Mouse (Mus musculus) heart, postnatal 0 days (tissue): Measurements from ENCODE around the gene Ttc39b. TPM values are rescaled to one million over a fixed set of nuclear protein-coding genes. Genes with fewer than 3 reads are reported as not detected.

ENCODE experiments used
- ATAC-seq: fragments of 200-750 bp; cut with Nextera tagmentation; 2 replicates; pipeline ENCODE4 v1.8.0; 2017; ENCODE audit warnings: low read depth, moderate number of reproducible peaks, moderate library complexity; ENCODE audit not compliant: insufficient read depth
- DNase-seq: peaks from one replicate; pipeline ENCODE4 v3.0.0-alpha.2; 2016; ENCODE audit warnings: low spot score
- H3K27ac ChIP-seq: fragments of 300-500 bp; sonication (generic); 2 replicates; pipeline ENCODE4 v1.5.1; 2014; ENCODE audit warnings: low read depth, mild to moderate bottlenecking
- H3K27me3 ChIP-seq: fragments of 300-500 bp; sonication (generic); 2 replicates; pipeline ENCODE4 v1.6.1; 2014; ENCODE audit warnings: low read length, mixed read lengths; ENCODE audit not compliant: control insufficient read depth, insufficient read depth
- H3K36me3 ChIP-seq: fragments of 300-500 bp; sonication (generic); replicated peaks from 2 replicates; pipeline ENCODE4 v1.6.1; 2014; ENCODE audit warnings: low read length, mixed read lengths; ENCODE audit not compliant: control insufficient read depth, insufficient read depth
- H3K4me1 ChIP-seq: fragments of 300-500 bp; sonication (generic); 2 replicates; pipeline ENCODE4 v1.6.1; 2014; ENCODE audit warnings: antibody characterized with exemption; ENCODE audit not compliant: control insufficient read depth, insufficient read depth
- H3K4me2 ChIP-seq: fragments of 300-500 bp; sonication (generic); 2 replicates; pipeline ENCODE4 v1.6.1; 2014; ENCODE audit warnings: low read depth, mild to moderate bottlenecking, low read length, moderate library complexity
- H3K4me3 ChIP-seq: fragments of 300-500 bp; sonication (generic); 2 replicates; pipeline ENCODE4 v1.5.1; 2014; ENCODE audit warnings: low read depth, low read length
- H3K9ac ChIP-seq: fragments of 300-500 bp; sonication (generic); replicated peaks from 2 replicates; pipeline ENCODE4 v1.6.1; 2014; ENCODE audit warnings: low read depth, low read length, mixed read lengths
- H3K9me3 ChIP-seq: fragments of 300-500 bp; sonication (generic); replicated peaks from 2 replicates; pipeline ENCODE4 v1.6.1; 2016; ENCODE audit warnings: low read length; ENCODE audit not compliant: control insufficient read depth
- CTCF ChIP-seq: IDR thresholded peaks from 2 replicates; pipeline ENCODE4 v1.5.1; 2016; ENCODE audit warnings: antibody characterized with exemption, control low read depth, low read depth
- EP300 ChIP-seq: IDR thresholded peaks from 2 replicates; pipeline ENCODE4 v1.6.1; 2016; ENCODE audit warnings: antibody characterized with exemption, low read depth
- WGBS: fragments of 180-500 bp; shearing (Covaris S2); extraction: QIAGEN DNeasy Blood & Tissue Kit; methylation state at CpG from one replicate; pipeline ENCODE4 v1.1.7; 2014; 5-methylcytosine and 5-hydroxymethylcytosine counted together
- polyA plus RNA-seq: library from polyadenylated mRNA; unstranded; fragments of >200 nt; fragmentation: Nextera tagmentation; extraction: Ambion mirVana; gene quantifications from 2 replicates; pipeline ENCODE4 v1.2.1, GENCODE M21; 2015
- total RNA-seq: library from RNA; depleted of rRNA; stranded (reverse); fragments of >200 nt; gene quantifications from 2 replicates; pipeline ENCODE4 v1.2.3, GENCODE M21; 2014; ENCODE audit warnings: low replicate concordance

Ttc39b gene
- total and polyA plus RNA-seq, 2 experiments from 2014 or later, result 4.1 to 4.3 TPM

DNA sequence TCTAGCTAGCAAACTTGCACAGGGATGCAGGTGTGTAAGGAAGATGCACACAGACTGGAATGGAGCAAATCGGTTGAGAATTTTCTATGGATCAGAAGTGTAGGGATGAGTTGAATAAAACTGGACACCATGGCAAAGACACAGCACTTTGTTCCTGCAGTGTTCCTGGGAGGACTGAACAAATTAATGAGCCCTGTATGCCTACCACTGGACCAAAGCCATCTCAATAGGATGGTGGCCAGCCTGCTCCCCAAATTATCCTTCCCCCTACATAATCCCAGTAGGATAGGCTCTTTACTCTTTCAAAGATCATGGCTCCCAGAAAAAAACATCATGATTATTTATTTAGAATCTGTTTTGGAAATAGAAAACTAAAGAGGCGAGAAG is 117.6 kb downstream of the Ttc39b start:
- H3K4me1 ChIP-seq, result no peaks in the 10 kb centered on the region
- no peak overlapping the region for H3K4me3 ChIP-seq
- ATAC-seq, result no peak
- no peak for DNase-seq
- no peaks in the 10 kb centered on the region for H3K9me3 ChIP-seq
- no peak overlapping the region for H3K4me2 ChIP-seq
- WGBS, result 82% methylated on average over 2 of the region's 2 CpGs
- TF ChIP-seq CTCF (no peak), EP300 (no peak)
- no peaks in the 10 kb centered on the region for H3K27me3 ChIP-seq
- H3K36me3 ChIP-seq, result no peaks in the 10 kb centered on the region
- H3K27ac ChIP-seq, result no peak overlapping the region
- no peak overlapping the region for H3K9ac ChIP-seq

DNA sequence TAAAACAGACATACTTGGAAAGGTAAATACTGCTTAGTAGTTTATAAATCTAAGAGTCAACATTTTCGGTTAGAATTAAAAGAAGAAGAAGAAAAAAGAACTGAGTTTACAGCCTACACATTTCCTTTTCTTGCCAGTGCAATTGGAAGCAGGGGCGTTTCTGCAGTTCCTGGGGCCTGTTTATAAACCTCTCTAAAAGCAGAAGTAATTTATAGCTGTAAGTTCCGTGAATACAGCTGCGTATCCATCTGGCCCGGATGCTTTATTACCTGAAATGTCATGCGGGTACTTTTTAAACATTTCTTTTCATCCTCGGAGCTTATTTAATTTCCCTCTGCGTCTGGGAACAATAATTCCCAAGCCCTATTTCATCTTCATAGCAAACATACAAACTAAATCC is 124.7 kb downstream of the Ttc39b start:
- H3K4me1 ChIP-seq, result no peaks in the 10 kb centered on the region
- H3K27me3 ChIP-seq, result no peaks in the 10 kb centered on the region
- ATAC-seq (no peak), DNase-seq (no peak)
- 72% methylated on average over 8 of the region's 8 CpGs for WGBS
- H3K4me2 ChIP-seq, result no peak overlapping the region
- H3K9ac ChIP-seq, result no peak overlapping the region
- H3K27ac ChIP-seq, result no peak overlapping the region
- TF ChIP-seq CTCF (no peak), EP300 (no peak)
- no peaks in the 10 kb centered on the region for H3K9me3 ChIP-seq
- H3K4me3 ChIP-seq, result no peak overlapping the region
- no peaks in the 10 kb centered on the region for H3K36me3 ChIP-seq

DNA sequence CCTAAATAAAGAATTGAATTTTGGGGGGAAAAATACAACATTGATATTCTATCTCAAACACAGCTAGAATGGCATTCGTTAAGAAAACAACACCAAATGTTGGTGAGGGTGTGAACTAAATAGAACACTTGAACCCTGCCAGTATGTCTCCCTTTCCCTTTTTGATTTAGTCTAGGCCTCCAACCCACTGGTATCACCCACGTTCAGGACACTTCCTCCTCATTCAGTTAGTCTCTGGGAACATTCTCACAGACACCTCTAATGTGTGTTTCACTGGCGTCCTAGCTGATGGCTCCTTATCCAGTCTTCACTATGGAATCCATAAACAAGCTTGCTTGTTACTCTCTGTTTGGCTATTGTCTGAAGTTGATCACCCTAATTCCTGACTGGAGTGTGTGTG is 125.9 kb downstream of the Ttc39b start:
- no peaks in the 10 kb centered on the region for H3K27me3 ChIP-seq
- H3K4me1 ChIP-seq, result no peaks in the 10 kb centered on the region
- H3K36me3 ChIP-seq, result no peaks in the 10 kb centered on the region
- no peak overlapping the region for H3K4me3 ChIP-seq
- no peaks in the 10 kb centered on the region for H3K9me3 ChIP-seq
- no peak overlapping the region for H3K4me2 ChIP-seq
- no peak for ATAC-seq
- 65% methylated on average over 3 of the region's 3 CpGs for WGBS
- H3K9ac ChIP-seq, result no peak overlapping the region
- DNase-seq, result no peak
- H3K27ac ChIP-seq, result no peak overlapping the region
- TF ChIP-seq CTCF (no peak), EP300 (no peak)

DNA sequence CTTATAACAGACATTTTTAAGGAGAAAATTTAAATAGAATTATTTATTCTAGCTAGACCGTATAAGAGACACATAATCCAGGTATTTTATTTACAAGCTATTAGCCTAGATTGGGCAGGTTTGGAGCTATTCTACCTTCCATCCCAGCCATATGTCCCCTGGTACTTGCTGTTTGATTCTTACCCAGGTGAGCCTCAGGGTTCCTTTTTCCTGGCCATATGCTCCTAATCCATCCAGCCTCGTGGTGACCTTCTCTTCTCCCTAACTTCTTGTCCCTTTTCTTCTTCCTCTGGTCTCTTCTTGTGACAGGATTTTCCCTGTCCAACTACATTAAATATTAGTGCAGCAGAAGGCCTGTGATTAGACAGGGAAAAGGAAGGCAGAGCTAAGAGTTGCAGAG is 134.3 kb downstream of the Ttc39b start:
- no peak for TF ChIP-seq CTCF
- no peak for TF ChIP-seq EP300
- Histone ChIP-seq H3K4me3 (no peak overlapping the region), H3K4me1 (no peaks in the 10 kb centered on the region), H3K36me3 (no peaks in the 10 kb centered on the region), H3K27me3 (no peaks in the 10 kb centered on the region), H3K9ac (no peak overlapping the region), H3K9me3 (no peaks in the 10 kb centered on the region), H3K4me2 (no peak overlapping the region), H3K27ac (no peak overlapping the region)
- ATAC-seq, result no peak
- DNase-seq, result no peak
- WGBS, result 77% methylated on average over 2 of the region's 2 CpGs

DNA sequence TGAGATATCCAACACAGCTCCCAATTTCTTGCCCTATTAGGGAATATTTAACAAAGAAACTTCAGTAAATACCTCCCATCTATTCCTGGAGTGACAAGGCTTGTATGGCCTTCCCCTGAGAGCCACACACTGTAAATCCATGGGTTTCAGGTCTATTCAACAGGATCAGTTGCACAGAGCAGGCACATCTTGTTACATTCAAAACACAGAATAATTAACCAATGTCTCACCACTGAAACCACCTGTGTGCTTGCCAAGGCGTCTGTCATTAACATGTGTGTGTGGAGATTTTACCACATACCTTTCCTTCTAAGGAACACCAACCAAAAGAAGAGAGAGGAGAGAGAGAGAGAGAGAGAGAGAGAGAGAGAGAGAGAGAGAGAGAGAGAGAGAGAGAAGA is 136.7 kb downstream of the Ttc39b start:
- ATAC-seq, result no peak
- WGBS, result 67% methylated on average over 1 of the region's 1 CpGs
- DNase-seq, result no peak

DNA sequence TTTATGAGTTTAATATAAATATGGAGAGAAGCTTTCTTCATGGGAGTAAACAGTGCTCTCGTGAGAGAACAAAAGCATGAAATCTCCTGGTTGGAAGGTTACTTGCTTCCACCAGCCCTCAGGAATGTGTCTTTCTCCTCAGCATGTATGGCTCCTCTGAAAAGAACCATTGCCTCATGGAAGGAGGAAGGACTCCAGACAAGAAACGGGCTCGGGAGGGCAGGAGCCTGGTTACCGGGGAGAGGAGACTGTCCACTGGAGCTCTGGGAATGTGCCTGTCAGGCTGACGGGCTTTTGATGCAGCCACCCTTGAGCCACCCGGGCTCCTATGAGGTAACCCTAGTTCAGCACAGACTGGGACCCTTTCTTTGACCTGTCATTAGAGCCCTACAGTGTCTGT is 137.6 kb downstream of the Ttc39b start:
- Histone ChIP-seq H3K4me1 (no peaks in the 10 kb centered on the region), H3K4me2 (no peak overlapping the region), H3K9me3 (no peaks in the 10 kb centered on the region)

More for the DNA sequence above, 136.7 kb downstream of the Ttc39b start:
- no peak overlapping the region for H3K27ac ChIP-seq
- no peaks in the 10 kb centered on the region for H3K9me3 ChIP-seq
- no peak overlapping the region for H3K9ac ChIP-seq
- H3K4me2 ChIP-seq, result no peak overlapping the region
- H3K36me3 ChIP-seq, result no peaks in the 10 kb centered on the region
- H3K27me3 ChIP-seq, result no peaks in the 10 kb centered on the region
- H3K4me3 ChIP-seq, result no peak overlapping the region
- no peak for TF ChIP-seq CTCF
- TF ChIP-seq EP300, result no peak
- no peaks in the 10 kb centered on the region for H3K4me1 ChIP-seq

More for the DNA sequence above, 137.6 kb downstream of the Ttc39b start:
- no peaks in the 10 kb centered on the region for H3K27me3 ChIP-seq
- no peak overlapping the region for H3K4me3 ChIP-seq
- no peak overlapping the region for H3K9ac ChIP-seq
- DNase-seq, result no peak
- no peak for TF ChIP-seq CTCF
- TF ChIP-seq EP300, result no peak
- no peak for ATAC-seq
- WGBS, result 32% methylated on average over 6 of the region's 6 CpGs
- no peaks in the 10 kb centered on the region for H3K36me3 ChIP-seq
- no peak overlapping the region for H3K27ac ChIP-seq
